Mouse (Mus musculus): Measurements from ENCODE around the gene Dyrk1b.
"Not testable (repeated sequence)": the region's sequence is repeated elsewhere in the genome, so short reads cannot be mapped to it uniquely, and the experiment has no call there.

Gene Dyrk1b

GRCm38 (mm10) chr7:28195414-28196098 is 16.3 kb downstream of the Dyrk1b start:
- no peak for DNase-seq (ENCODE audit: low read depth, low spot score)

DNA sequence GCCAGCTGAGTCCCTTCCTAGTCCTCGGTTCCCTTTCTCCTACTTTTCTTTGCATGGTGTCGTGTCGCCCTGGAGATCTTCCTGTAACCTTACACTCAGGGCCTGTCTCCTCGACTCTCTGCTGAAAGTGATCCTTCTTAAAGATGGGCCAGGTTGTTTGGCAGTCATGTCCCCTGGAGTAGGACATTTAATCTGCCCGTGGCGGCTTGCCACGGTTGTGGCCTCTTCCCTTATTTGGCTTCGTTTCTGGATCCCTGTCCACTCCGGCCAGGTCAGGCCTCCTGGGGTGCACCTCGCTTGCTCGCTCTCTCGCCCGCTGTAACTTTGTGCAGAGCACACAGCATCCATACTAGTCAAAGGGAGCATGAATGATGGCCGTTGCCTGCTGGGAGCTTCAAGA is 17.3 kb downstream of the Dyrk1b start:
- no peak for DNase-seq (ENCODE audit: low read depth, low spot score)

DNA sequence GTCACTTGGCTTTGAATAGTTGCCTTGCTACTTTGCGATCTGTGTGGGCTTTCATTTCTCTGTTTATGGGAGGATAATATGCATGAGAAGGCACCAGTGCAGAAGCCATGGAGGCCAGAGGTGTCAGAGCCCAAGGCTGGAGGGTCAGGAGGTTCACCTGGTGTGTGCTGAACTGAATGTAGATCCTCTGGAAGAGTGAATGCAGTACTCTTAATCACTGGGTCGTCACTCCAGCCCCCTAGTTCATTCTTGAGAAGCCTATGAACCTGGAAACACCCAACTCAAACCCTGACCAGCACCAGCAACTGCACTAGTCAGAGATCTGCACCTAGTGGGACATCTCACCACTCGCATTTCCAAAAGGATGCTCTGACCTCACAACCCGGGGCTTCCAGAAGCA is 19.8 kb downstream of the Dyrk1b start:
- DNase-seq (ENCODE audit: low read depth, low spot score) = no peak

DNA sequence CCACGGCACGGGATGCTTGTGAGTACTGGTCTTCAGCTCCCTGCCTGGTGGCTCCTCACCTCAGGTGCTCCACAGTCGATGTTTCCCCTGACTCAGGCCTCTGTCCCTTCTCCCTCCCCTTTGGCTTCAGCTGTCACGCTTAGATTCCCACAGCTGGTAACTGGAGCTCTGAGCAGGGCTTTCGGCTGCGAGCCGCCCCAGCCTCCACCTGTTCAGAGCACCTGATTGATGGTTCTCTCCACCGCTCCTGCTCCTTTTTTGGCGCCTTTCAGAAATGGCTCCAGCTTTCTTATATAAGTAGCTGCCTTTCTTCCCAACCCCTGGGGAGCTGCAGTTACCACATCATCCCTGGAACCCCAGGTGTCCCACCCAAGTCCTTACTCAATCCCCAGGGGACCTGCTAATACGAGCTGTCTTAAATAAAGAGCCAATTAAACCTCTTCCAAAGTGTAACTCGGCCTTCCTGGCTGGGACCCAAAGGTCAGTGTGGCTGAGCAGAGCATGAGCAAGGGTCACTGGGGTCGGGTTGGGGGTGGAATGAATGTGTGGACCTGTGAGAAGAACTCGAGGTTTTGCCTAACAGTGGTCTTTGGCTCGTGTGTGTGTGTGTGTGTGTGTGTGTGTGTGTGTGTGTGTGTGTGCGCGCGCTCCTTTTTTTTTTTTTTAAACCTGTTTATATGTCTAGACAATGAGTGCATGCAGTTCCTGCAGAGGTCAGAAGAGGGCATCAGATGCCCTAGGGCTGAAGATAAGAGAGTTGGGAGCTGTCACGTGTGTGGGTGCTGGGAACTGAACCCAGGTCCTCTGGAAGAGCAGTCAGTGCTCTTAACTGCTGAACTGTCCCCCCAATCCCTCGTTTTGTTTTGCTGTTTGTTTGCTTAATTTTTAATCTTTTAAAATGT is 24.2 kb downstream of the Dyrk1b start:
- no peak for DNase-seq (ENCODE audit: low read depth, low spot score)

DNA sequence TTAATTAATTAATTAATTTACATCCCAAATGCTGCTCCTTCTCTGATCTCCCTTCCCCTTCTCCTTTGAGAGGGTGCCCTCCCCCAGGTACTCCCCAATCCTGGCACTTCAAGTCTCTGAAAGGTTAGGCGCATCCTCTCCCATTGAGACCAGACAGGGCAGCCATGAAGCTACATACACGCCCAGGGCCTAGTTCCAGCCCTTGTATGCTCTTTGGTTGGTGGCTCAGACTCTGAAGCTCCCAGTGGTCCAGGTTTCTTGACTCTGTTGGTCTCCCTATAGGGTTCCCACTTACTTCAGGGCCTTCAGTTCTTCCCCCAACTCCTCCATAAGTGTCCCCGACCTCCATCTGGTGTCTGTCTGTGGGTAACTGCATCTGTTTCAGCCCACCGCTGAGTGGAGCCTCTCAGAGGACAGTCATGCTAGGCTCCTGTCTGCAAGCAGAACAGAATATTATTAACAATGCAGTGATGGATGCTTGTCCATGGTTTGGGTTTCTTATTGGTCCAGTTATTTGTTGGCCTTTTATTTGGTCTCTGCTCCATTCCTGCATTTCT is 26.9 kb downstream of the Dyrk1b start:
- no peak for DNase-seq (ENCODE audit: low read depth, low spot score)

DNA sequence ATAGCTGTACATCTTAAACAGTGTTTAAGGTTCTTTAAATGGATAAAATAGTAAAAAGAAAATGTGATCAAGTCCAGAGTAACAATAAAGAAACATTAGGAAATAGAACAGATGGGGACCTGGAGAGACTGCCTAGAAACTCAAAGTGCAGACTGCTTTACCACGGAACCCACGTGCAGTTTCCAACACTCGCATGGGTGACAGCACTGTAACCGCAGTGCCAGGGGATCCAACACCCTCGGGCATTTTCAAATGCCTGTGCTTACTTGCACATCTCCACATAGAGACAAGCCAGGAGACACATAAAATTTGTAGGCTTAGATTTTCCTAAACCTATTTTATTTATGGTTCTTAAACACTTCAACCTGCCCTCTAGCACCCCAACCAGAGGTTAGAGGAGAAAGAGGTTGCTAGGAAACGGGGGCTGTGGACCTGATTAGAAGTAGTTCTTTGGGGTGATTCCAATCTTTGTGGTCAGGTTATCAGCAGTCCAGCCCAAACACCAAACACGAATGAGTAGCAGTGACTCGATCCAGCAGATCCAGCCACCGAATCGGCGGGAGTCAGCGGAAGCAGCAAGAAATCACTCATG is 29.2 kb downstream of the Dyrk1b start:
- peak; percentile 47 for DNase-seq (ENCODE audit: low read depth, low spot score)

DNA sequence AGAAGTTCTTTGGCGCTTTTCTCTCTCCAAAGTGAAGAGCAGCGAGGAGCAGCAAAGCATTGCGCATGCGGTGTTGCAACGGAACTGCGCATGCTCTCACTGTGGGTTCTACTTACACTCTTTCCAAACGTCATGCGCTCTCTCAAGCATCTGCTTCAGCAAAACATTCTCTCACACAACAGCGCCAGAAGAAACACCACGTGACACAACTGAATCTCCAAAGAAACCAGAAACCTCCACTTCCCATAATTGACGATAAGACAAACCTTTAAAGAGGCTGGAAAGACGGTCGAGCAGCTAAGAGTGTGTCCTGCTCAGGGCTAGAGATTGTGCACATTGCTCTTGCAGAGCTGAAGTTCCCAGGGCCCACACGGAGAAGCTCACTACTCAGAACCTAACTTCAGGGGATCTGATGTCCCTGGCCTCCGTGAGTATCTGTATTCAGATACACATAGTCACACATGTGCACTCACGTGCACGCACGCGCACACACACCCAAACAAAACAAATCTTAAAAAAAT is 29.8 kb downstream of the Dyrk1b start:
- peak; percentile 88 for DNase-seq (ENCODE audit: low read depth, low spot score)

- no peak for DNase-seq (ENCODE audit: low read depth, low spot score)
Observed at GRCm38 (mm10) chr7:28210731-28211130, 31.5 kb downstream of the Dyrk1b start.

DNA sequence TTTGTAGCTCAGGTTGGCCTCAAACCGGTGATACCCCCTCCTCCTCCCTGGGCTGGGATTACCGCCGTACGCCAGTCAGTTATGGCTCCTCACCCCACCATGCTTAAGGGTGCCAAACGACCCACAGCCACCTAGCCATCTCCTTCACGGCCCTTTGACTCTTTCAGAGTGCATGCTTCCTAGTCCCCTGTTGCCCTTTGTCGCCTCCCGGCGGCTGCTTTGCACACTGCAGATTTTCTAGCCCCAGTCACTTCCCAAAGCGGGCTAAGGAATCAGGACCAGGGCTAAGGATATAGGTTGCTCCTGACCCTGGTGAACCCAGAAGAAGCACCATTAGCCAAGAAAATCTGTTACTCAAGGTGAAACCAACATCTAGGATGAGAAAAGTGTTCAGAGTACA is 34.9 kb downstream of the Dyrk1b start:
- DNase-seq (ENCODE audit: low read depth, low spot score) = peak; percentile 43

DNA sequence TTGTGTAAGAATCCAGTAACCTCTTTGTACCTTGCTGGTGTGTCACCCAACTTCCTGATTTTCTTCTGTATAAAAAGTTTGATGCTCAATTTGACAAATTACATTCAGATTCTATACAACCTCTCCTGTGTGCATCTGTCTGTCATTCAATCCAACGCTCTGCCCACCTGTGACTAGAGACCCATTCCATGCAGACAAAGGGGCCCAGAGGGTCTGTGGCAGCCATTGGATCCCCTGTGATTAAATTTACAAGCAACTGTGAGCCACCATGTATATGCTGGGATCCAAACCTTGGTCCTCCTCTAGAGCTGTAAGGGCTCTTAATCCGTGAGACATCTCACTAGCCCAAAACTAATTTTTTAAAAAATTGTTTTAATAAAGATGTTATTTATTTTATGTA is 36.7 kb downstream of the Dyrk1b start:
- not testable (repeated sequence) for DNase-seq (ENCODE audit: low read depth, low spot score)

- not testable (repeated sequence) for DNase-seq (ENCODE audit: low read depth, low spot score)
Observed at GRCm38 (mm10) chr7:28217811-28218210, 38.5 kb downstream of the Dyrk1b start.

GRCm38 (mm10) chr7:28218951-28219740 is 39.9 kb downstream of the Dyrk1b start:
- not testable (repeated sequence) for DNase-seq (ENCODE audit: low read depth, low spot score)

DNA sequence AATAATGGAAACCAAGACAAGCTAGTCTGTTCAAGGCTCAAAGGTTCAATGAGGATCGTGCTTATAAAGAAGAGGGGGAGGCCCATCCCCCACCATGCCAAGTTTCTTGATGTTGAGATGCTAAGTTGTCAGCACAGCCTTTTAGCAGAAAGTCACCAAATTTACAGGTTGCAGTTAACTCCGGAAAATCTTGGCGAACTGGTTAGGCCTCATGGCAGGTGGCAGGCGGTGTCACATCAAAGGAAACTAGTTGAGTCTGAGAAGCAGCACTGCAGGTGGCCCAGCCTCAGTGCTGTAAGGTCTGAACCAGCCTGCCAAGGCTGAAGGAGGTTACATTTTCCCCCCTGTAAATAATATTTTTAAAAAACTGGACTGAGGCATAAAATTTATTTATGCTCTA is 47.6 kb downstream of the Dyrk1b start:
- not testable (repeated sequence) for DNase-seq (ENCODE audit: low read depth, low spot score)

- not testable (repeated sequence) for DNase-seq (ENCODE audit: low read depth, low spot score)
Observed at GRCm38 (mm10) chr7:28227421-28227820, 48.2 kb downstream of the Dyrk1b start.

All from CD4-positive helper T cell, adult 2 months (primary cell).